Mouse (Mus musculus): ENCODE measurements around the gene Rims4. TPM values are rescaled to one million over a fixed set of nuclear protein-coding genes. Genes with fewer than 3 reads are reported as not detected.

Rims4 gene
- not detected in 2 replicates for total RNA-seq (2012; rRNA removed)
- not detected for polyA plus RNA-seq (2012; ENCODE audit: insufficient read depth in 1 of 2, insufficient read length in 2 of 2, low read depth in 1 of 2, low replicate concordance in 2 of 2, missing spikeins in 1 of 2)

GRCm38 (mm10) chr2:163918317-163919258 lies at the start of gene Rims4:
Gene Rims4, minus strand, starts transcription at chr2:163918683.
- Histone ChIP-seq H3K36me3 (ENCODE audit: control insufficient read depth in 1 of 2, insufficient read depth in 2 of 2, low read length in 2 of 2) (no peaks in the 10 kb centered on the region), H3K9ac (ENCODE audit: control insufficient read depth, low read depth, low read length, poor library complexity, severe bottlenecking) (no peak within 1 kb of the TSS), H3K79me2 (ENCODE audit: control insufficient read depth, insufficient read depth, low read length, poor library complexity) (no peaks in the 10 kb centered on the region), H3K27me3 (ENCODE audit: control insufficient read depth in 1 of 2, insufficient read depth in 2 of 2, low read length in 2 of 2) (peaks cover 14 to 27% of the 10 kb centered on the region in 2 experiments), H3K27ac (ENCODE audit: control insufficient read depth, low read depth, low read length) (no peak within 1 kb of the TSS), H3K4me3 (ENCODE audit: control insufficient read depth in 1 of 2, insufficient read depth in 1 of 2, low read depth in 2 of 2, low read length in 2 of 2) (no peak within 1 kb of the TSS), H3K4me1 (ENCODE audit: control insufficient read depth in 1 of 2, insufficient read depth in 2 of 2, low read length in 2 of 2) (no peaks in the 10 kb centered on the region), H3K9me3 (replicated peaks; ENCODE audit: insufficient read depth, low read length) (no peaks in the 10 kb centered on the region)
- no peak for DNase-seq (ENCODE audit: low read depth, low spot score)
- TF ChIP-seq GATA1 (IDR thresholded peaks at IDR 0.05; ENCODE audit: low read depth, low read length), result no peak
- TF ChIP-seq POLR2AphosphoS2 (IDR thresholded peaks at IDR 0.05; ENCODE audit: low read length), result no peak
- no peak for TF ChIP-seq CHD2 (IDR thresholded peaks at IDR 0.05; ENCODE audit: low read length)
- no peak for TF ChIP-seq ZMIZ1 (IDR thresholded peaks at IDR 0.05; ENCODE audit: low read depth, low read length)
- TF ChIP-seq USF1 (IDR thresholded peaks at IDR 0.05; ENCODE audit: low read depth, low read length), result no peak
- TF ChIP-seq ELF1 (IDR thresholded peaks at IDR 0.05; ENCODE audit: low read depth, low read length), result no peak
- TF ChIP-seq MYB (IDR thresholded peaks at IDR 0.05; ENCODE audit: low read depth, low read length), result no peak
- no peak for TF ChIP-seq ZNF384 (IDR thresholded peaks at IDR 0.05; ENCODE audit: low read depth, low read length)
- no peak for TF ChIP-seq MAFK (IDR thresholded peaks at IDR 0.05; ENCODE audit: borderline replicate concordance, low read depth, low read length)
- no peak for TF ChIP-seq ETS1 (IDR thresholded peaks at IDR 0.05; ENCODE audit: low read depth, low read length)
- TF ChIP-seq SMC3 (IDR thresholded peaks at IDR 0.05; ENCODE audit: low read depth, low read length), result no peak
- no peak for TF ChIP-seq RCOR1 (IDR thresholded peaks at IDR 0.05; ENCODE audit: low read depth, low read length)
- no peak for TF ChIP-seq TAL1 (IDR thresholded peaks at IDR 0.05; ENCODE audit: low read length)
- TF ChIP-seq ZC3H11A (IDR thresholded peaks at IDR 0.05; ENCODE audit: low read depth, low read length), result no peak
- no peak for TF ChIP-seq EP300 (IDR thresholded peaks at IDR 0.05; ENCODE audit: low read depth in 1 of 2, low read length in 2 of 2)

GRCm38 (mm10) chr2:163965706-163966105 lies 47.2 kb upstream of the Rims4 start:
- no peaks in the 10 kb centered on the region for H3K9me3 ChIP-seq (replicated peaks; ENCODE audit: insufficient read depth, low read length)
- H3K36me3 ChIP-seq (ENCODE audit: control insufficient read depth in 1 of 2, insufficient read depth in 2 of 2, low read length in 2 of 2), result no peaks in the 10 kb centered on the region
- TF ChIP-seq CTCF (IDR thresholded peaks at IDR 0.05 in 2 of 3, conservative IDR thresholded peaks at IDR 0.05 in 1 of 3; ENCODE audit: control insufficient read depth in 1 of 3, insufficient read depth in 1 of 3, low read depth in 2 of 3, low read length in 3 of 3, poor library complexity in 1 of 3, severe bottlenecking in 1 of 3) (no peak), MEF2A (IDR thresholded peaks at IDR 0.05; ENCODE audit: extremely low read depth, insufficient replicate concordance, low read depth, low read length, poor library complexity, severe bottlenecking) (no peak), CHD2 (IDR thresholded peaks at IDR 0.05; ENCODE audit: low read length) (no peak), POLR2AphosphoS5 (IDR thresholded peaks at IDR 0.05; ENCODE audit: borderline replicate concordance, low read depth, low read length) (no peak), JUND (IDR thresholded peaks at IDR 0.05; ENCODE audit: low read depth, low read length) (no peak), KAT2A (conservative IDR thresholded peaks at IDR 0.05; ENCODE audit: low read depth, low read length) (no peak), RAD21 (IDR thresholded peaks at IDR 0.05; ENCODE audit: low read depth, low read length) (no peak), MAFK (IDR thresholded peaks at IDR 0.05; ENCODE audit: borderline replicate concordance, low read depth, low read length) (no peak), MYB (IDR thresholded peaks at IDR 0.05; ENCODE audit: low read depth, low read length) (no peak), CHD1 (IDR thresholded peaks at IDR 0.05; ENCODE audit: low read depth, low read length) (no peak), MYC (IDR thresholded peaks at IDR 0.05; ENCODE audit: low read depth, low read length) (no peak), ZMIZ1 (IDR thresholded peaks at IDR 0.05; ENCODE audit: low read depth, low read length) (no peak), BHLHE40 (IDR thresholded peaks at IDR 0.05; ENCODE audit: borderline replicate concordance, low read depth, low read length) (no peak), USF1 (IDR thresholded peaks at IDR 0.05; ENCODE audit: low read depth, low read length) (no peak), POLR2AphosphoS2 (IDR thresholded peaks at IDR 0.05; ENCODE audit: low read length) (no peak), HCFC1 (IDR thresholded peaks at IDR 0.05; ENCODE audit: low read depth, low read length) (no peak)
- H3K79me2 ChIP-seq (ENCODE audit: control insufficient read depth, insufficient read depth, low read length, poor library complexity), result no peaks in the 10 kb centered on the region
- DNase-seq (ENCODE audit: low read depth, low spot score), result no peak
- H3K9ac ChIP-seq (ENCODE audit: control insufficient read depth, low read depth, low read length, poor library complexity, severe bottlenecking), result no peak overlapping the region
- H3K4me3 ChIP-seq (ENCODE audit: control insufficient read depth in 1 of 2, insufficient read depth in 1 of 2, low read depth in 2 of 2, low read length in 2 of 2), result no peak overlapping the region
- no peaks in the 10 kb centered on the region for H3K4me1 ChIP-seq (ENCODE audit: control insufficient read depth in 1 of 2, insufficient read depth in 2 of 2, low read length in 2 of 2)
- peaks cover 0 to 1% of the 10 kb centered on the region in 2 experiments; a peak in 2 of 4 replicates for H3K27me3 ChIP-seq (ENCODE audit: control insufficient read depth in 1 of 2, insufficient read depth in 2 of 2, low read length in 2 of 2)
- no peak overlapping the region for H3K27ac ChIP-seq (ENCODE audit: control insufficient read depth, low read depth, low read length)
